Comparison of ENCODE assay signal across 9 mouse cellular contexts in the genomic region with DNA sequence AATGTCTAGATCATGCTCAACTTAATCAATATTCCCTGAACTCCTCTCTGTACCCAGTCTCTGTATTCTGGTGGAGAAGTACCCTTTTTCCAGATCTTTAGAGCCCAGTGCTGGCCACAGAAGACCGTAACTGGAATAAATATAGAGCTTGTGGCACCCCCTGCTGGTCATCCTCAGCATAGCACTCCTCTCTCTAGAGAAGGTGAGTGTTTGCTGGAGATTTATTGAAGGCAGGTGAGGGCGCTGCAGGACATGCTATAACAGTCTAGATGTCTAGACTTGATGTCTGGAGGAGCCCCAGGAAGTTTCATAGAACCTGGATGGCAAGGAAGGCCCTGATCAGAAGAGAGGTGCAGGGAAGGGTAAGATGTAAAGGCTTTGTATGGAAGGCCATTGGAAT. TPM values are rescaled to one million over a fixed set of nuclear protein-coding genes. Genes with fewer than 3 reads are reported as not detected.
DNase-seq lines count a peak whose midpoint lies in the region; ATAC-seq and TF ChIP-seq lines count a peak whose summit lies in the region.
"Had no signal": no experiment of that assay in that cellular context is flagged by ENCODE, and none has a peak within 500 bp of the region (broad histone marks: within the 10 kb centered on the region; RNA-seq: fewer than 3 reads in every experiment).

No protein-coding gene starts in this region.

- in situ Hi-C loops in CH12.LX (cut with MboI; ENCODE audit: low pct_ligation_motif_present, low pct_unique_long_range_greater_than_20kb, low sequenced_read_pairs), result loop anchor here (5.0 to 25.0 kb wide), 4 partner anchors 151 to 428 kb away; partner anchors contain the start of genes Dpm2, Golga2, Pip5kl1 and Swi5

- peaks cover 6% of the 10 kb centered on the region for H3K27me3 ChIP-seq in CH12.LX (replicated peaks)
- no peaks in the 10 kb centered on the region for H3K27me3 ChIP-seq in lung, postnatal 0 days (replicated peaks; ENCODE audit: insufficient read depth, low read length)
- H3K27me3 ChIP-seq: limb, embryonic 15.5 days had no signal

- TF ChIP-seq EP300 in CH12.LX (IDR thresholded peaks at IDR 0.05; ENCODE audit: low read length), result no peak
- no peak for TF ChIP-seq EP300 in lung, postnatal 0 days (IDR thresholded peaks at IDR 0.05)

- H3K27ac ChIP-seq in CH12.LX (ENCODE audit: insufficient read depth, low read depth), result no peak overlapping the region
- H3K27ac ChIP-seq in lung, postnatal 0 days (ENCODE audit: low read length), result no peak overlapping the region
- H3K27ac ChIP-seq: limb, embryonic 15.5 days had no signal

- no peaks in the 10 kb centered on the region for H3K79me2 ChIP-seq in CH12.LX (replicated peaks; ENCODE audit: control insufficient read depth, extremely low read depth, insufficient read depth, poor library complexity, severe bottlenecking)

- TF ChIP-seq RAD21 in CH12.LX (IDR thresholded peaks at IDR 0.05; ENCODE audit: low read depth, low read length), result peak; percentile 100

- no peak overlapping the region for H3K4me3 ChIP-seq in CH12.LX (replicated peaks in 1 of 3; ENCODE audit: low read depth in 2 of 3, low read length in 2 of 3, poor library complexity in 1 of 3)
- H3K4me3 ChIP-seq in lung, postnatal 0 days (ENCODE audit: low read depth, low read length), result no peak overlapping the region
- H3K4me3 ChIP-seq: limb, embryonic 15.5 days had no signal

- no peaks in the 10 kb centered on the region for H3K36me3 ChIP-seq in CH12.LX (replicated peaks in 1 of 2; ENCODE audit: control insufficient read depth in 1 of 2, insufficient read depth in 1 of 2, low read length in 1 of 2)
- H3K36me3 ChIP-seq in lung, postnatal 0 days (ENCODE audit: insufficient read depth, low read length), result no peaks in the 10 kb centered on the region
- H3K36me3 ChIP-seq: limb, embryonic 15.5 days had no signal

- 0% methylated on average over 2 of the region's 2 CpGs for WGBS in lung, postnatal 0 days

- peak; percentile 88 to 100 for TF ChIP-seq CTCF in CH12.LX (conservative IDR thresholded peaks at IDR 0.05 in 1 of 2, IDR thresholded peaks at IDR 0.05 in 1 of 2; ENCODE audit: low read depth in 2 of 2, low read length in 2 of 2)
- TF ChIP-seq CTCF in lung, postnatal 0 days (IDR thresholded peaks at IDR 0.05), result peak; percentile 94

- dilution Hi-C loops in CH12.LX (cut with MboI; ENCODE audit: extremely low pct_ligation_motif_present, extremely low pct_unique_long_range_greater_than_20kb, low sequenced_read_pairs), result no loop called here

- peaks cover 0 to 36% of the 10 kb centered on the region in 2 experiments; a peak in 3 of 4 replicates for H3K4me1 ChIP-seq in CH12.LX (ENCODE audit: control insufficient read depth in 1 of 2, insufficient read depth in 2 of 2)
- peaks cover 2% of the 10 kb centered on the region; the same call in 1 of the 2 replicates for H3K4me1 ChIP-seq in lung, postnatal 0 days (ENCODE audit: insufficient read depth, low read depth, low read length)

- H3K4me2 ChIP-seq in CH12.LX (ENCODE audit: insufficient read depth, low read depth, poor library complexity, severe bottlenecking), result no peak overlapping the region
- H3K4me2 ChIP-seq in lung, postnatal 0 days (replicated peaks; ENCODE audit: low read depth, low read length), result no peak overlapping the region
- H3K4me2 ChIP-seq: limb, embryonic 15.5 days had no signal

- DNase-seq in CH12.LX (ENCODE audit: extremely low read depth) (peak; percentile 91), adipocyte (ENCODE audit: low spot score) (peak; percentile 84)
- DNase-seq in heart, adult 8-10 months (ENCODE audit: low spot score), result peak; percentile 83
- peak; percentile 75 to 95 for DNase-seq in layer of hippocampus, adult 8-10 months (ENCODE audit: low spot score in 2 of 2)
- peak; percentile 93 for DNase-seq in lung, postnatal 0 days (ENCODE audit: low spot score)
- peak; percentile 78 for DNase-seq in right cerebral cortex, postnatal 25 days
- peak; percentile 83 to 88 for DNase-seq in urinary bladder, postnatal 36 days (ENCODE audit: low spot score in 2 of 2)

- ATAC-seq in common myeloid progenitor, adult 5-6 weeks (replicated peaks; ENCODE audit: low read depth, poor library complexity, severe bottlenecking), result peak; percentile 31
- ATAC-seq in lung, postnatal 0 days, result 0 out of 2 replicates have a peak, but pooled peaks have one; percentile 1

- no peak overlapping the region for H3K9ac ChIP-seq in CH12.LX (ENCODE audit: insufficient read depth, low read depth)
- H3K9ac ChIP-seq in lung, postnatal 0 days (replicated peaks; ENCODE audit: low read depth), result no peak overlapping the region
- H3K9ac ChIP-seq: limb, embryonic 15.5 days had no signal

- H3K9me3 ChIP-seq in CH12.LX (replicated peaks; ENCODE audit: low read length), result no peaks in the 10 kb centered on the region
- H3K9me3 ChIP-seq in lung, postnatal 0 days (ENCODE audit: low read length), result no peaks in the 10 kb centered on the region
- H3K9me3 ChIP-seq: limb, embryonic 15.5 days had no signal

- no peak for TF ChIP-seq POLR2A in CH12.LX (IDR thresholded peaks at IDR 0.05; ENCODE audit: low read depth, low read length)

TF ChIP-seq in CH12.LX, 34 proteins besides CTCF, POLR2A, EP300 and RAD21 (continues in another document):
- TF ChIP-seq ZMIZ1 (IDR thresholded peaks at IDR 0.05; ENCODE audit: low read depth, low read length), result no peak
- no peak for TF ChIP-seq MAFK (IDR thresholded peaks at IDR 0.05; ENCODE audit: insufficient replicate concordance, low read length)
- TF ChIP-seq HCFC1 (IDR thresholded peaks at IDR 0.05; ENCODE audit: low read depth, low read length), result no peak; the same call in 1 of the 2 replicates
- no peak for TF ChIP-seq ZKSCAN1 (IDR thresholded peaks at IDR 0.05; ENCODE audit: borderline replicate concordance, low read depth, low read length)
- TF ChIP-seq POLR2AphosphoS2 (IDR thresholded peaks at IDR 0.05; ENCODE audit: low read depth, low read length), result no peak
- TF ChIP-seq TBP (conservative IDR thresholded peaks at IDR 0.05; ENCODE audit: low read depth, low read length), result no peak
- TF ChIP-seq USF2 (conservative IDR thresholded peaks at IDR 0.05; ENCODE audit: low read depth, low read length), result no peak
- no peak for TF ChIP-seq CHD2 (IDR thresholded peaks at IDR 0.05; ENCODE audit: low read length)
- peak; percentile 66 for TF ChIP-seq ZNF384 (IDR thresholded peaks at IDR 0.05; ENCODE audit: low read depth, low read length)
- TF ChIP-seq E2F4 (IDR thresholded peaks at IDR 0.05; ENCODE audit: insufficient replicate concordance, low read depth, low read length), result no peak
- TF ChIP-seq BHLHE40 (IDR thresholded peaks at IDR 0.05; ENCODE audit: low read depth, low read length), result no peak
- peak; percentile 77 for TF ChIP-seq MAZ (IDR thresholded peaks at IDR 0.05; ENCODE audit: low read depth, low read length)
- TF ChIP-seq CHD1 (IDR thresholded peaks at IDR 0.05; ENCODE audit: low read depth, low read length), result no peak
- peak; percentile 47; the same call in 1 of the 2 replicates for TF ChIP-seq MYC (IDR thresholded peaks at IDR 0.05; ENCODE audit: low read depth, low read length)
- no peak for TF ChIP-seq GABPA (IDR thresholded peaks at IDR 0.05; ENCODE audit: insufficient replicate concordance, low read depth, low read length)
- peak; percentile 40; the same call in 1 of the 2 replicates for TF ChIP-seq TCF12 (IDR thresholded peaks at IDR 0.05; ENCODE audit: low read depth, low read length)
- peak; percentile 46; the same call in 1 of the 2 replicates for TF ChIP-seq MEF2A (IDR thresholded peaks at IDR 0.05; ENCODE audit: borderline replicate concordance, low read depth, low read length)
- TF ChIP-seq IRF4 (IDR thresholded peaks at IDR 0.05; ENCODE audit: low read depth, low read length), result peak; percentile 66
- TF ChIP-seq ZC3H11A (IDR thresholded peaks at IDR 0.05; ENCODE audit: low read depth, low read length), result peak; percentile 82
- TF ChIP-seq MXI1 (IDR thresholded peaks at IDR 0.05; ENCODE audit: low read depth, low read length), result 0 out of 2 replicates have a peak, but pooled peaks have one; percentile 53
- TF ChIP-seq PAX5 (IDR thresholded peaks at IDR 0.05; ENCODE audit: low read length), result no peak
- TF ChIP-seq NRF1 (IDR thresholded peaks at IDR 0.05; ENCODE audit: low read depth, low read length), result peak; percentile 8; the same call in 1 of the 2 replicates
- no peak for TF ChIP-seq UBTF (IDR thresholded peaks at IDR 0.05; ENCODE audit: low read depth, low read length)
- no peak; the same call in 1 of the 2 replicates for TF ChIP-seq JUND (conservative IDR thresholded peaks at IDR 0.05; ENCODE audit: low read depth, low read length)
- TF ChIP-seq MAX (IDR thresholded peaks at IDR 0.05; ENCODE audit: low read length), result 0 out of 2 replicates have a peak, but pooled peaks have one; percentile 27
- TF ChIP-seq RCOR1 (conservative IDR thresholded peaks at IDR 0.05; ENCODE audit: low read depth, low read length), result no peak
- TF ChIP-seq ETS1 (conservative IDR thresholded peaks at IDR 0.05; ENCODE audit: low read depth, low read length), result no peak

RNA-seq across cellular contexts. Expression of gene Prrc2b, which starts 16.8 kb away (rescaled TPM):
- total RNA-seq in CH12.LX (2012; rRNA removed) (34.3 and 42.2 TPM in 2 replicates), CH12.LX (2014; rRNA removed) (7.6 TPM in 2 replicates)
- 54.7 and 59.9 TPM in 2 replicates for polyA plus RNA-seq in CH12.LX (2012; ENCODE audit: insufficient read length, low read depth)
- 20.7 and 34.7 TPM in 2 replicates for total RNA-seq in common myeloid progenitor, adult 5-6 weeks (2017)
- total RNA-seq in heart, adult 8-10 months (2022), result 10 to 100 TPM; 83.5 to 94.1 (median 89.2) TPM
- total RNA-seq in layer of hippocampus, adult 8-10 months (2022), result 100 to 1,000 TPM; 266 to 288 (median 278) TPM
- polyA plus RNA-seq in lung, postnatal 0 days (2015; fragmentation: Nextera tagmentation; extraction: Ambion mirVana), result 21.2 and 24.6 TPM in 2 replicates

RNA-seq across cellular contexts. Expression of gene Plpp7, which starts 38.7 kb away (rescaled TPM):
- total RNA-seq in CH12.LX (2012; rRNA removed), result 0.13 and 0.25 TPM in 2 replicates
- 0.19 TPM in 1 of 2 replicates, not detected in the other for total RNA-seq in CH12.LX (2014; rRNA removed)
- not detected in 2 replicates for polyA plus RNA-seq in CH12.LX (2012; ENCODE audit: insufficient read length, low read depth)
- 1.1 and 4.4 TPM in 2 replicates for total RNA-seq in common myeloid progenitor, adult 5-6 weeks (2017)
- 10 to 100 TPM; 34.7 to 48.9 (median 42.6) TPM for total RNA-seq in heart, adult 8-10 months (2022)
- total RNA-seq in layer of hippocampus, adult 8-10 months (2022), result 10 to 100 TPM; 21.2 to 24.0 (median 23.4) TPM
- 2.4 and 2.5 TPM in 2 replicates for polyA plus RNA-seq in lung, postnatal 0 days (2015; fragmentation: Nextera tagmentation; extraction: Ambion mirVana)

RNA-seq across cellular contexts. Expression of gene Fam78a, which starts 49.4 kb away (rescaled TPM):
- total RNA-seq in CH12.LX (2012; rRNA removed) (0.21 and 0.47 TPM in 2 replicates), CH12.LX (2014; rRNA removed) (0.07 and 0.21 TPM in 2 replicates)
- 0.07 TPM in 1 of 2 replicates, not detected in the other for polyA plus RNA-seq in CH12.LX (2012; ENCODE audit: insufficient read length, low read depth)
- 14.2 and 17.5 TPM in 2 replicates for total RNA-seq in common myeloid progenitor, adult 5-6 weeks (2017)
- 10 to 100 TPM; 12.7 to 26.1 (median 16.3) TPM for total RNA-seq in heart, adult 8-10 months (2022)
- 1 to 10 TPM; 4.3 to 6.2 (median 5.3) TPM for total RNA-seq in layer of hippocampus, adult 8-10 months (2022)
- 2.5 TPM in 2 replicates for polyA plus RNA-seq in lung, postnatal 0 days (2015; fragmentation: Nextera tagmentation; extraction: Ambion mirVana)
